Mouse (Mus musculus) CH12.LX (cell line): ENCODE results near the gene Pgpep1l. TPM values are rescaled to one million over a fixed set of nuclear protein-coding genes. Genes with fewer than 3 reads are reported as not detected.

Source experiments
- DNase-seq: peaks from one replicate; pipeline ENCODE4 v3.0.0-alpha.2; 2013; ENCODE audit errors: extremely low read depth
- H3K27ac ChIP-seq: 2 replicates; pipeline ENCODE4 v1.5.1; 2012; ENCODE audit warnings: low read depth, mild to moderate bottlenecking, control low read depth, moderate library complexity; ENCODE audit not compliant: insufficient read depth
- H3K27me3 ChIP-seq: replicated peaks from 2 replicates; pipeline ENCODE3; 2012; ENCODE audit warnings: inconsistent platforms
- H3K36me3 ChIP-seq, 2 experiments: replicated peaks in 1 of 2; 2 replicates each; pipeline versions ENCODE3 to v1.6.1; 2012; ENCODE audit warnings: inconsistent platforms in 1 of 2, low read length in 1 of 2, mild to moderate bottlenecking in 1 of 2, mixed read lengths in 1 of 2, moderate library complexity in 1 of 2; ENCODE audit not compliant: control insufficient read depth in 1 of 2, insufficient read depth in 1 of 2
- H3K4me1 ChIP-seq, 2 experiments: 2 replicates each; pipeline ENCODE4 v1.6.1; 2012; ENCODE audit warnings: inconsistent platforms in 1 of 2, moderate library complexity in 1 of 2; ENCODE audit not compliant: insufficient read depth in 2 of 2, control insufficient read depth in 1 of 2
- H3K4me2 ChIP-seq: 2 replicates; pipeline ENCODE4 v1.6.1; 2012; ENCODE audit warnings: low read depth, mild to moderate bottlenecking, control low read depth; ENCODE audit not compliant: poor library complexity, insufficient read depth, severe bottlenecking
- H3K4me3 ChIP-seq, 3 experiments: fragments of 150-350 bp in 1 of 3; sonication (generic) in 1 of 3; replicated peaks in 1 of 3; 2 replicates each; pipeline versions ENCODE3 to v1.5.1; 2011 to 2012; ENCODE audit warnings: low read depth in 2 of 3, low read length in 2 of 3, mild to moderate bottlenecking in 2 of 3, moderate library complexity in 2 of 3, control low read depth in 1 of 3, improper control_type of control experiment in 1 of 3, inconsistent platforms in 1 of 3, mixed read lengths in 1 of 3; ENCODE audit not compliant: poor library complexity in 1 of 3
- H3K79me2 ChIP-seq: replicated peaks from 2 replicates; pipeline ENCODE4 v1.6.1; 2012; ENCODE audit warnings: mild to moderate bottlenecking, moderate library complexity; ENCODE audit not compliant: control insufficient read depth, poor library complexity, insufficient read depth, severe bottlenecking; ENCODE audit errors: extremely low read depth
- H3K9ac ChIP-seq: 2 replicates; pipeline ENCODE4 v1.6.1; 2012; ENCODE audit warnings: low read depth, mild to moderate bottlenecking, control low read depth, moderate library complexity; ENCODE audit not compliant: insufficient read depth
- H3K9me3 ChIP-seq: replicated peaks from 2 replicates; pipeline ENCODE3; 2012; ENCODE audit warnings: low read length, inconsistent platforms, mixed read lengths
- CHD1 ChIP-seq: IDR thresholded peaks from 2 replicates; pipeline ENCODE4 v1.6.1; 2012; ENCODE audit warnings: low read depth, low read length, improper control_type of control experiment, inconsistent platforms
- CTCF ChIP-seq, 2 experiments: IDR thresholded peaks in 1 of 2; conservative IDR thresholded peaks in 1 of 2; 2 replicates each; pipeline ENCODE4 v1.5.1; 2011 to 2012; ENCODE audit warnings: low read depth in 2 of 2, low read length in 2 of 2, improper control_type of control experiment in 1 of 2, inconsistent platforms in 1 of 2, mild to moderate bottlenecking in 1 of 2, moderate library complexity in 1 of 2
- ELF1 ChIP-seq: IDR thresholded peaks from 2 replicates; pipeline ENCODE4 v1.6.1; 2014; ENCODE audit warnings: low read depth, mild to moderate bottlenecking, inconsistent platforms, low read length, improper control_type of control experiment
- GABPA ChIP-seq: IDR thresholded peaks from 2 replicates; pipeline ENCODE4 v1.6.1; 2012; ENCODE audit warnings: low read depth, low read length, improper control_type of control experiment, inconsistent platforms; ENCODE audit not compliant: insufficient replicate concordance
- IRF4 ChIP-seq: IDR thresholded peaks from 2 replicates; pipeline ENCODE4 v1.6.1; 2014; ENCODE audit warnings: low read depth, mild to moderate bottlenecking, inconsistent platforms, low read length, improper control_type of control experiment
- JUND ChIP-seq: conservative IDR thresholded peaks from 2 replicates; pipeline ENCODE4 v1.6.1; 2011; ENCODE audit warnings: low read depth, low read length, improper control_type of control experiment
- MAFK ChIP-seq: IDR thresholded peaks from 2 replicates; pipeline ENCODE4 v1.6.1; 2011; ENCODE audit warnings: low read length, improper control_type of control experiment; ENCODE audit not compliant: insufficient replicate concordance
- NELFE ChIP-seq: IDR thresholded peaks from 2 replicates; pipeline ENCODE4 v1.6.1; 2011; ENCODE audit warnings: low read depth, low read length, improper control_type of control experiment
- NRF1 ChIP-seq: IDR thresholded peaks from 2 replicates; pipeline ENCODE4 v1.6.1; 2014; ENCODE audit warnings: low read depth, mild to moderate bottlenecking, inconsistent platforms, low read length, improper control_type of control experiment, moderate library complexity
- PAX5 ChIP-seq: IDR thresholded peaks from 2 replicates; pipeline ENCODE4 v1.6.1; 2012; ENCODE audit warnings: low read length, inconsistent platforms, mixed read lengths
- POLR2A ChIP-seq: IDR thresholded peaks from 2 replicates; pipeline ENCODE4 v1.6.1; 2011; ENCODE audit warnings: low read depth, mild to moderate bottlenecking, improper control_type of control experiment, low read length
- SIN3A ChIP-seq: IDR thresholded peaks from 2 replicates; pipeline ENCODE4 v1.6.1; 2012; ENCODE audit warnings: low read length, improper control_type of control experiment, inconsistent platforms
- SMC3 ChIP-seq: IDR thresholded peaks from 2 replicates; pipeline ENCODE4 v1.6.1; 2011; ENCODE audit warnings: low read depth, low read length, improper control_type of control experiment
- UBTF ChIP-seq: IDR thresholded peaks from 2 replicates; pipeline ENCODE4 v1.6.1; 2012; ENCODE audit warnings: low read depth, mild to moderate bottlenecking, inconsistent platforms, low read length, improper control_type of control experiment, moderate library complexity
- USF2 ChIP-seq: conservative IDR thresholded peaks from 2 replicates; pipeline ENCODE4 v1.6.1; 2011; ENCODE audit warnings: low read depth, low read length, improper control_type of control experiment
- ZC3H11A ChIP-seq: IDR thresholded peaks from 2 replicates; pipeline ENCODE4 v1.6.1; 2012; ENCODE audit warnings: low read depth, mild to moderate bottlenecking, inconsistent platforms, low read length, improper control_type of control experiment
- ZKSCAN1 ChIP-seq: IDR thresholded peaks from 2 replicates; pipeline ENCODE4 v1.6.1; 2012; ENCODE audit warnings: low read depth, inconsistent platforms, low read length, improper control_type of control experiment, borderline replicate concordance
- ZMIZ1 ChIP-seq: IDR thresholded peaks from 2 replicates; pipeline ENCODE4 v1.6.1; 2012; ENCODE audit warnings: low read depth, mild to moderate bottlenecking, inconsistent platforms, low read length, improper control_type of control experiment
- ZNF384 ChIP-seq: IDR thresholded peaks from 2 replicates; pipeline ENCODE4 v1.6.1; 2012; ENCODE audit warnings: low read depth, low read length, improper control_type of control experiment, inconsistent platforms
- dilution Hi-C: fragments of 300-500 bp; cut with MboI; formaldehyde crosslinking; loops from 2 replicates; pipeline ENCODE4 v1.14.3; 2020; ENCODE audit warnings: low sequenced_read_pairs; ENCODE audit not compliant: extremely low pct_unique_long_range_greater_than_20kb, extremely low pct_ligation_motif_present
- in situ Hi-C: fragments of 300-500 bp; cut with MboI; formaldehyde crosslinking; loops from 3 replicates; pipeline ENCODE4 v1.14.3; 2019; ENCODE audit warnings: low sequenced_read_pairs, low pct_ligation_motif_present, low pct_unique_long_range_greater_than_20kb, mixed read lengths
- polyA plus RNA-seq: library from polyadenylated mRNA; unstranded; fragments of >175 nt; gene quantifications from 2 replicates; pipeline ENCODE4 v1.2.1, GENCODE M21; 2012; ENCODE audit warnings: low read depth; ENCODE audit not compliant: insufficient read length
- total RNA-seq, 2 experiments: library from RNA; depleted of rRNA; stranded (reverse); fragments of 300-350 nt in 1 of 2; fragments of >200 nt in 1 of 2; gene quantifications; 2 replicates each; pipeline ENCODE4 v1.2.3; 2012 to 2014

Gene Pgpep1l
- total and polyA plus RNA-seq, 3 experiments = not detected

DNA sequence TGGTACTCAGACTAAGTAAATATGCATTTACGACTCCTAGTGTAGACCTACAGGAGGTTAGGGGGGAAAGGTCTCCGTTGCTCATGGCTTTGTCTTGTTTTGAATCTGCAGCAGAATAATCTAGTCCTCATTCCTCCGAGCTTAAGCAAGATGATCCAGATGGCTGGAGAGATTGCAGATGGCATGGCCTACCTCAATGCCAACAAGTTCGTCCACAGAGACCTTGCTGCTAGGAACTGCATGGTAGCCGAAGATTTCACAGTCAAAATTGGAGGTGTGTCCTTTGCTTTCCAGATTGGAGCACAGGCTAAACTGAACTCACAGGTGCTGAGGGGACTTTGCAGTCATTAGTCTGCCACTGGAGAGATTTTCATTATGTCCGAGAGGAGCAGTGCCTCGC, 52.1 kb downstream of the Pgpep1l start:
- TF ChIP-seq ZNF384 = no peak
- TF ChIP-seq ZC3H11A = no peak
- no peak for TF ChIP-seq ELF1
- TF ChIP-seq MAFK = no peak
- TF ChIP-seq SMC3 = no peak
- dilution Hi-C loops = no loop called here
- no peak for DNase-seq

DNA sequence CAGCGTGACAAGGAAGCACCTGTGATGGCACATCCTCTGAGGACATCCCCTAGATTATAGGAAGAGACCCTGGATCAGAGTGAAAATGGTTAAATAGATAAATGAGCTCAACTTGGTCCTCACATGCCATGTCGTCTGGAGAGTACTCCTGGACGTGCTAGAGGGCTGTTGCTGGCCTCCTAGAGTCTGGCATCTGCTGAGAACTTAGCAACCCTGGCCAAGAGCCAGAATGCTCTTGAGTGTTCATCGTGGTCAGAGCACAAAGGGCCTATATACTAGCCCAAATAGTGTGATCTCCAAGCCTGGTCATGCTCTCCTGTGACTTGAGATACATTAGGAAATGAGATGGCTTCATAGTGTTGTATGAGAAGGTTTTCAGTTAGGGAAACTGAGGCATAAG, 53.6 kb downstream of the Pgpep1l start:
- no peak for TF ChIP-seq PAX5
- TF ChIP-seq USF2 = no peak
- no peak for TF ChIP-seq CTCF (conservative IDR thresholded peaks at IDR 0.05 in 1 of 2, IDR thresholded peaks at IDR 0.05 in 1 of 2; ENCODE audit: low read depth in 2 of 2, low read length in 2 of 2)
- TF ChIP-seq ZMIZ1 = no peak
- TF ChIP-seq ZKSCAN1 = no peak
- no peak for TF ChIP-seq IRF4
- TF ChIP-seq CHD1 = no peak
- no peak for TF ChIP-seq GABPA
- TF ChIP-seq UBTF = no peak
- no peak for TF ChIP-seq ZNF384
- no peak for TF ChIP-seq NRF1
- no peak for TF ChIP-seq NELFE
- TF ChIP-seq POLR2A = no peak
- no peak for TF ChIP-seq SIN3A
- TF ChIP-seq JUND = no peak
- dilution Hi-C loops = no loop called here

More for the DNA sequence above, 52.1 kb downstream of the Pgpep1l start:
- in situ Hi-C loops = no loop called here
- Histone ChIP-seq H3K27me3 (no peaks in the 10 kb centered on the region), H3K4me1 (peaks cover 33 to 73% of the 10 kb centered on the region in 2 experiments), H3K36me3 (no peaks in the 10 kb centered on the region), H3K4me3 (no peak overlapping the region), H3K4me2 (no peak overlapping the region), H3K79me2 (no peaks in the 10 kb centered on the region), H3K9me3 (no peaks in the 10 kb centered on the region), H3K27ac (no peak overlapping the region), H3K9ac (no peak overlapping the region)

More for the DNA sequence above, 53.6 kb downstream of the Pgpep1l start:
- no peaks in the 10 kb centered on the region for H3K79me2 ChIP-seq
- no peak overlapping the region for H3K9ac ChIP-seq
- no peak overlapping the region for H3K4me3 ChIP-seq
- no peak overlapping the region for H3K27ac ChIP-seq
- H3K4me1 ChIP-seq = peaks cover 22 to 59% of the 10 kb centered on the region in 2 experiments
- H3K4me2 ChIP-seq = no peak overlapping the region
- H3K36me3 ChIP-seq = no peaks in the 10 kb centered on the region
- H3K9me3 ChIP-seq = no peaks in the 10 kb centered on the region
- DNase-seq = no peak
- no peaks in the 10 kb centered on the region for H3K27me3 ChIP-seq
- in situ Hi-C loops = no loop called here
